Mouse (Mus musculus) CD4-positive, CD25-positive, alpha-beta regulatory T cell, adult 4 months (primary cell): ENCODE data around the gene Thyn1. TPM values are rescaled to one million over a fixed set of nuclear protein-coding genes. Genes with fewer than 3 reads are reported as not detected.

Experiments
- ATAC-seq: one replicate; pipeline ENCODE4 v1.8.0; 2017
- polyA plus RNA-seq, 2 experiments: library from polyadenylated mRNA; unstranded; fragments of 100-300 nt; shearing (Covaris generic); gene quantifications; one replicate each; pipeline ENCODE4 v1.2.1; 2017

Thyn1 gene
- 10 to 100 TPM; 72.1 to 72.7 TPM for polyA plus RNA-seq

DNA sequence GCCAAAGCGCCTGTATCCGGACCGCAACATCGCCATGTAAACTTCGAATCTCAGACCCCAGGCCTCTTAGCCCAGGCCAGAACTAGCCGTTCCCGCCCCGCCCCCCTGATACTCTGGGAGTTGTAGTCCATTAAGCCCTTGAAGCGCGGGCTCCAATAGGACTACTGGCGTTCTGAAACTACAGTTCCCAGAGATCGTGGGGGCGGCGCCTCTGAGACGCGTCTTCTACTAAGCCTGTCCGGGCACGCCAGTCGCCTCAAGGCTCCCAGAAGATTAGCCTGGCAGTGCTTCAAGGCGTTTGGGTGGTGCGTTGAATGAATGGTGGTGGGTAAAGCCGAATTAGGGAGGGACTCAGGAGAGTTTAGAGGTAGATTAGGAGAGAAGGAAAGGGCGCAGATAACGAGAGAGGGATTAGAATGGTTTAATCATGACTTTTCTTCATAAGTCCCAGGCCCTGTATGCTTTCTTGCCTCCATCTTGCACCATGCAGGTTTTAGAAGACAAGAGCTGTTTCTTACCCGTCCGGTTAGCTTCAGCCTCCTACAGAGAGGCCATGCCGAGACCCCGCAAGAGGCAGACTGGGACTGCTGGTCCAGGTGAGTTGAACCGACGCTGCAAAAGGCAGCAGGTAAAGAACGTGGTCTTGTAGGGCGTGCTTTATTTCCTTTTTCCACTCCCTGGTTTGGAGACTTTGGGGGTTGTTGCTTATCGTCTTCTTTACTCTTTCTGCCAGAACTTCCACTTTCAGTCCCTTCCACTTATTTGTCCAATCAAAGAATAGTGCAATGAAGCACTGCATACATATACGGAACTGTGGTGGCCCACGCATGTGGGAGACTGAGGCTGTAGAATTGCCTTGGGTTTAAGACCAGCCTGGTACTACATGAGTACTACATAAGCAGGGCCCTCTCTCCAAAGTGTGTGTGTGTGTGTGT is at the start of gene Thyn1, which contains the start of gene Acad8:
Gene Thyn1, plus strand, starts transcription at position 250 of the 935 bp plus-strand sequence.
Gene Acad8, minus strand, starts transcription at position 106 of the 935 bp plus-strand sequence.
- ATAC-seq = peak; percentile 99

DNA sequence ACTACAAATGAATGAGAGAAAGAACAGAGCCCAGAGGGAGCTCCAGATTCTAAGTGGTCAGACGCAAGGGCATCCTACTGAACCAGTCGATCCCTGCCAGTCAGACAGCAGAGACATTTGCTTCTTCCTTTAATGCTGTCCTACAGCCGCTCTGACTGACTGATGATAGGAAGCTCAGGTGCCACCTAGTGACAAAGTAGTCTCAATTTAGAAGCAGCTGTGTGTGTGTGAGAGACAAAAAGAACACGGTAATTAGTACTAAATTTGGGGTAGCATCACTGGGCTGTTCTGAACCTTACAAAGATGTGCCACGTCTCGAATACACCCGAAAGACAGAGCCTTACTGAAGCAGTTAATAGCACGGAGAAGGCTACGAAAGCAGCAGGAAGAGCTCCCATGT is 21.8 kb upstream of the Thyn1 start:
- ATAC-seq = no peak

DNA sequence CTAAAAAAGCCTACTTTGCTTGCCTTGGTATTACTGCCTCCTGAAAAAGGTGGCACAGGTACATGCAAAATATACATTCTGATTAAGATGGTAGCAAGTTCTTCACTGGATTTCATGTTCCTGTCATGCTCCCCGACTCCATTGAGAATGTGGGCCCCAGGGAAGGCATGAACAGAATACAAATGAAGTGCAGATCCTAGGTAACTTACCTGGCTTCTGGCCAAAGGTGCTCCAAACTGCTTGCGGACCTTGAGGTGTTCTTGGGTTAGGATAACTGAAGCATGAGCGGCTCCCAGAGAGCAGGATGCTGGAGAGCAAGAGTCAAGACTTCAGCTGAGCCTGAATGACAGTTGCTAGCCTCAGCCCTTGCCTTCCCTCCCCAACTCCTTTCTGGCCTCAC is 20.7 kb upstream of the Thyn1 start:
- no peak for ATAC-seq

DNA sequence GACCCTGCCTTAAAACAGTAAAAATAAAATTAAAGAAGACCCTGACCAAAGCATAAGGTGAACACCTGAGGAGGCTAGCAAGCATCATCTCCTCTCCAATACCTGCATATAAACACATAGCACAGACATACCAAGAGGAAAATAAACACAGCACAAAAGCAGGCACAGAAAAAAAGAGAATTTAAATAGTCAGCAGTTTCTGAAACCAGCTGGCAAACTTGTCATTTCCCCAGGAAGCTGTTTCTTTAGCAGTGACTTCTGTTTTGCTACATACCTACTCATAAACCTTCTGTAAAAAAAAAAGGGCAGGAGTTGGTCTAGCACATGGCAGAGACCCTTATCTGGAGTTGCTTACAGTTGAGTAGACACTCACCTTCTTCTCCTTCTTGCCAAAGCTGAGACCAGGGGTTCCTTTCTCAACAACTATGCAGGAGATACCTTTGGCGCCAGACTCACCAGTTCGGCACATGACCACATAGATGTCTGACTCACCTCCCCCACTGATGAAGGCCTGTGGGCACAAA is 14.4 kb upstream of the Thyn1 start:
- no peak for ATAC-seq

DNA sequence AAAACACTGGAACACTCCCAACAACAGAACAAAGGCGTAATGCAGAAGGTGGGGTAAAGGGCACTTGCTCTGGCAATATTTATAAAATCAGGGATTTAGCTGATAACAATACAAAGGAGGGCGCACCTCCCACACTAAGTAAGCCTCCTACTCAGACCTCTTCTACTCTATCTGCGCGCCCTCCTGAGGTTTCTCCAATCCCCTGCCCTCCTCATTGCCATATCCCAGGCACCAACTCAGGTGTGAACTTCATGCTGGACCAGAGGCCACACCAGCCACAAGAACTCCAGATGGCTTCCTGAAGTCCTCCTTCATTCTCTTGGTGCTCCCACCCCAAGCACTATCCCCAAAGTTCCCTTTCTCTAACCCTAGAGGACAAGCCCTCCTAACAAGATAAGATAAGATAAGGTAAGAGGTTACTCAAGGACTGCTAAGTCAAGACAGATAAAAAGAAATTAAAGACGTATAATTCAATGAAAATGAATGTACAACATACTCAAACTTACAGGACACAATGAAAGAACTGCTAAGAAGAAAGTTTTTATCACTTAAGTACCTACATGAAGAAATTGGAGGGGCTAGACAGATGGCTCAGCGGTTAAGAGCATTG is 13.7 kb upstream of the Thyn1 start:
- ATAC-seq = no peak

DNA sequence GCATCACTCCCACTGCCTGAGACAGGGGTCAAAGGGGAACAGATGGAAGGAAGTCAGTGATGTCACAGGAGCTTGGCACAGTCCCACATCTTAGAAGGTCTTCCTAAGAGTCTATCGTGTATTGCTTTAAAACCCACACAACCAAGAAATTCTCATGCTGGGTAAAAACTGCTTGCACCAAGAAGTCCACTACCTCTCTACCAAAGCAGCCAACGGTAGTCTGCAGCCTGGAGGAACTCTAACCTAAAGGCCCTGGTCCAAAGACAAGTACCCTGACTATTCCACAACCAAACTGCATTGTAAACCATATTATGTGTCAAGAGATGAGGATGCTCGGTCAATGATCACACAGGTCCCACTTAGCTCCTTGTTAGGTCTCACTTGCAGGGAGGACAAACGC is 9.3 kb upstream of the Thyn1 start:
- ATAC-seq = no peak

DNA sequence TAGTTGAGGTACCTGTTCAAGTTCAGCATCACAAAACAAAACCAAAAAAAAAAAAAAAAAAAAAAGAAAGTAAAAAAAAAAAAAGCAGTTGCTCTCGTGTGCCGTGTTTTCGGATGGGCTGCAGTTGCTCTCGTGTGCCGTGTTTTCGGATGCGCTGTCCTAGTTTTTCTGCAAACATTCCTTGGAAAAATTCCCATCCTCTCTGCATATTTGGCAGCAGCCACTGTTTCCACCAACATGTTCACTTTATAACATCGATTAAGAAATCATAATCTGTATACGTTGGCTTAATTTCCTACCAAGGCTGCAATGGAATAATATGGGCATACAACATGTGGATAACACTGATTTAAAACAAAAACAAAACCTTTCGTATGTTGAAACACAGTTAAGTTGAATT is 6.4 kb upstream of the Thyn1 start:
- ATAC-seq = no peak

DNA sequence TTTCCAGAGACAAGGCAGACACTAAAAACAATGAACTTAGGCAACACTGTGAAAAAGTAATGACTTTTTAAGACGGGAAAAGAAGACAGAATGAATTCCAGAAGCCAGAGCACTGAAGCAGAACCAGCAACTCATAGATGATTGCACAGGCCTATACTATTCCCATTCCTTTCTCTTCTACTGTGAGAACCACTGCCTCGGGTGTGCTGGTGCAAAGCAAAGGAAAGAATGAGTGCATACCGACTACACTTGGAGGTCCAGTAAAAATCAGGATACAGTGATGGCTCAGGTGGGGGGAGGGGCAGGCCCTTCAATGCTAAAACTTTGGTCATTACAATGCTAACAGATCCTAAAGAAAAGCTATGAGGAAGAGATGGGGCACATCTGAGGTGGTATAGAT is 5.6 kb upstream of the Thyn1 start:
- no peak for ATAC-seq

DNA sequence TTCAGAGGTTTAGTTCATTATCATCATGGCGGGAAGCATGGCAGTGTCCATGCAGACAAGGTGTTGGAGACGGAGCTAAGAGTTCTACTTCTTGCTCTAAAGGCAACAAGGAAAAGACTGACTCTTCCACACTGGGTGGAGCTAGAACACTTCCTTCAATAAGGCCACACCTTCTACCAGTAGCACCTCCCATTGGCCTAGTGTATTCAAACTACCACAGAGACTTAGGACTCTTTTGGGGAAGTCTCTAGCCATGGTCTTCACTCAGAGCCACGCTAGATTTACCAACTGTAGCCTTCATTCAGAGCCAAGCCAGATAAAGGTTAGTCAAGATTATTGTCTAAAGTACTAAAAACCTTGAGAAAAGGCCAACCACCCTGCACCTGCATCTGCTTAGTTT is 2.4 kb upstream of the Thyn1 start:
- no peak for ATAC-seq

DNA sequence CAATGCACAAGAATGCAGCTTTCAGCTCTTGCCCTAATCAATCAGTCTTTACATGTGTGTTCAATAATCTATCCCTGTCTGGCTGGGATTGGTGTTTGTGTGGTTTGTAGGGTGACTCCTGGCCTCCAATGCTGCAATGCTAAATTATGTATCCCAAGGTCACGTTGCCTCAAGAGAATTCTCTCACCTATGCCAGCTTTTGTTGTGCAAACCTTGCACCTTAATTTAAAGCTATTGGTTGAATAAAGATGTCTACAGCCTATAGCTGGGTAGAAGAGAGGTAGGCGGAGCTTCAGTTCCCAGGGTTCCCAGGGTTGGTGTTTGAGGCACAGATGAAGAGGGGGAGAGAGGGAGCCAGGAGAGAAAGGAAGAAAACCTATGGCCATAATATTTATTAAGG is 2.0 kb upstream of the Thyn1 start:
- ATAC-seq = no peak

DNA sequence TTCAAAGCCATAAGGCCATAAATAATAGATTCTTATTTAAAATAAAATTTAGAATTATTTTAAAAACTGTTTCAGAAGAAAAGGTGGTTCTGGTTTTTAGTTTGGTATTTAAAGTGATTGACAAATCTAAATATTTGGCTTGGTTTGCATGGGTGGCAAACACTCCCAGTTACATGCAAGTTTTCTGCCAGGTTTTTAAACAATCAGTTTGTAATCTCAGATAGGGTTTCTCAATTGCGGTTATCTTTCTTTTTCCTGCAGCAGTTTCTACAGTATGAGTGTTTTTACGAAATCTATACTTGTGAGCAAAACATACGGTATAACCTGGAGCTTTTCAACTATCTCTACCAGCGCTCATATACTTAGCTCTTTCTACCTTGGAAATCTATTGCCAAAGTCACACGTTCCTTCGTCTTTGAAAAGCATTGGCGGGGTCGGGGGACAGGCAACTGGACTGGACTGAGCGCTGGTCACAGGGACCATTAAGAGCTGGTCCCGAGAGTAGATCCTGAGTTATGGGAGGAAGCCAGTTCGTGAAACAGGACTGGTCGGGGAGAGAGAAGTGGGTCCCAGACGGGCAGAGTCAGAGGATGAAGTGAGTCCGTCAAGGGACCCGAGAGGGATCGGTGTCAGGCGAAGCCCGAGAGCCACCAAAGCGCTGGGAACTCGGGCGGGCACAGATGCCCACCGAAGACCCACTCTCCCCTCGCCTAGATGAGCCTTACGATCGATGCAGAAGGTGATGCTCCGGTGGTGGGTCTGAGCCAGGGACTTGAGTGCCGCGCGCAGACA is 645 bp upstream of the Thyn1 start:
- ATAC-seq = no peak

DNA sequence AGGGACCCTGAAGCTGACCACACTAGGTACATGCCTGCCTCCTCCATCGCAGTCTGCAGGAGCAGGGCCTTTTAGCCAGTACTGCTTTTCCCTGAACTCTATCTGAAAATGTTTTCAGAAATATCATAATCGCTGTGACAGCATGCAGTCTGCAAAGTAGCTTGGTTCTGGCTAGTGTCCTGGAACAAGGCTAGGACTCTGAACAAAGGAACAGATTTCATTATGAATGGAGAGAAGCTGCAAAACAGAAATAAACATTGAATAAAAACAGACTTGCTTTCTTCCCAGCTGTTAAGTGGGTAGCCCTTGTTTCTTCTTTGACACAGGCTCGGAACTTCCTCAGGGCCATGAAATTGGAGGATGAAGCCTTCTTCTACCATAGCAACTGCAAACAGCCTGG is 5.7 kb downstream of the Thyn1 start:
- no peak for ATAC-seq

DNA sequence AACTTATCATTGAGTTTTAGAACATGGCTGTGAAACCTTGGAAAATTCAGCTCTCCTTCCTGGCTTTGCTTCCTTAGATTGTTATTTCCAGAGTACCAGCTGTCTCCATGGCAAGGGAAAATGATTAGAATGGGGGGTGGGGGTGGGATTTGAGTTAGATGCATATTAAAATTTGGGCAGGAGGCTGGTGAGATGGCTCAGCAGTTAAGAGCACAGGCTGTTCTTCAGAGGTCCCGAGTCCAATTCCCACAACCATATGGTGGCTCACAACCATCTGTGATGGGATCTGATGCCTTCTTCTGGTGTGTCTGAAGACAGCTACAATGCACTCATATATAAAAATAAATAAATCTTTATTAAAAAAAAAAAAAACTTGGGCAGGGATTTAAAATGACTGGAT is 6.4 kb downstream of the Thyn1 start:
- ATAC-seq = no peak

DNA sequence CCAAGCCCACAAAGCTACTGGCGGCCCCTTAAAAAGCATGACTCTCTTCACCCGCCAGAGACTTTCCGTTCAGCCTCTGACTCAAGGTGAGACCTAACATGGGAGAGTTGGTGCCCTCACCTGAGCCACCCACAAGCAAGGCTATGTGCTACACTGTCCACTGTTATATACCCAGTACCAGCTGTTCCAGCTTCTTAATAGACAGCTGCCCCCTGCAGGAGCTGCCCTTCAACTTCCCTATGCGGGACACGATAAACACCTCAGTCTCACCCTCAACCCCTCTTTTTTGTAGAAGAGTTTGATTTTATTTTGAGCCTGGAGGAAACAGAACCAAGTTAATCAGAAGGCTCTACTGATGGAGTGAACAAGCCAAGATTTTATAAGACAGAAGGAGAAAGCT is 7.4 kb downstream of the Thyn1 start:
- ATAC-seq = no peak

DNA sequence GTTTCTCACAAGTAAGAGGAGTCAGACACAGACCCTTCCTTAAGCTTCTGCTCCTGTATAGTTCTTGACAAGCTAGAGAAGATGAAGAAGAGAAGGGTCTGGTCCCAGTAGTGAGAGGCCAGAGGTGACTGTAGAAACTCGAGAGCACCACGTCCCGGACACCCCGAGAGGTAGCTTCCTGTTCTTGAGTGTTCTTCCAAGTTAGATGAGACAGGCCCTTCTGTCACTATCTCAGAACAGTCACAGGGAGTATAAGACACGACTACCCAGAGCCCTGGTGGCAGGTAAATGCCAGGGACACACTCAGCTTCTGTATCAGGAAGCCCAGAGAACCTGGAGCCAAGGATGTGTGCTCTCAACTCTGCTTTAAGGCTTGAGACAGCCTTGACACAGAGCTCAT is 9.7 kb downstream of the Thyn1 start:
- ATAC-seq = no peak

DNA sequence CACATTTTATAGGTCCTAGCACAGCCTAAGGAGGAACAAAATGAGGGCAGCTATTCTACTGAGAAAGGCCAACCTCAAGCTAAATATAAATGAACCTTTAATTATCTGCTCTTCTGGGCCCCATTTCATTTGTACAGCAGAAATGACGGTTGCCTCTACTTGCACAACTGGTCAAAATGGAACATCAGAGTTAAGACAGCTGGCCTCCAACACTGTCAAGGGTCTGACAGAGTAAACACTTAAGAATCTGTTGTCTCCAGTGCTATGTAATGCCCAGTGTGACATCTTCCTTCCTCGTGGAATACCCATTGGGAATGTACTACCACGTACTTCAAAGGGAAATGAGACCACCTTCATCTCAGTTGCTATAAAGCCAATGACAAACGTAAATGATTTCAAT is 12.1 kb downstream of the Thyn1 start:
- no peak for ATAC-seq

DNA sequence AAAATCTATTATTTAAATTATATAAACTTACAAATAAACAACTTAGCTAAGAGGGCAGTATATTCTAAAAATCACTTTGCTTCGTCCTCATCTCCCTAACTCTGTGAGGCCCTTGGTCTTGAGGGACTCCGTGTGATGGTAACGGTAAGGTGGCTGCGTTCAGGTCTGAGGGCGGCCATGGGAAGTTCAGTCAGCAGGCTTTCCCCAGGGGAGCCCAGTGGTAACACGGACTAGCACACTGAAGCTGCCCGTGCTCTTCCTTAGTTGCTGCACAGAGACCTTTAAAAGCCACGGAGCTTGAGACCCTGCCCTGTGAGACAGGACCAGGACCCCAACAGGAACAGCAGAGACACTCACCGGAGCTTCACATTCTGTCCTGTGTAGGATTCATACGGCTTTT is 19.5 kb downstream of the Thyn1 start:
- no peak for ATAC-seq

DNA sequence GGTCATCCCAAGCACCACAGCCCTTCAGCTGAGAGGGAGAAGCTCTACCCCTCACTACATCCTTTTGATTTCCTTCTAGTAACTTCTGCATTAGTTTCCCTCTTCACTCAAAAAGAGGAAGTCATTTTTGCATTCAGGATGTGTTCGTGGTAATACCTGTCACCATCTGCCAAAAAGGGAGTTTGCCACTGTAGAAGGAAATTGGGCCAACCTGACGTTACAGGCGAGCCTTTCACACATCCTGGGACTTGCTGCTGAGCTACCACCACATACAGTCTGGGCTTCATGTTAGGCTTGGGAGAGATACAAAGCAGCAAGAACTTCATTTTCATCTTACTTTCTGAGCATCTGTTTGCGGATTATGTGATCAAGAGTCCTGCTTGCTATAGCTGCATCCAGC is 24.2 kb downstream of the Thyn1 start:
- peak; percentile 76 for ATAC-seq

DNA sequence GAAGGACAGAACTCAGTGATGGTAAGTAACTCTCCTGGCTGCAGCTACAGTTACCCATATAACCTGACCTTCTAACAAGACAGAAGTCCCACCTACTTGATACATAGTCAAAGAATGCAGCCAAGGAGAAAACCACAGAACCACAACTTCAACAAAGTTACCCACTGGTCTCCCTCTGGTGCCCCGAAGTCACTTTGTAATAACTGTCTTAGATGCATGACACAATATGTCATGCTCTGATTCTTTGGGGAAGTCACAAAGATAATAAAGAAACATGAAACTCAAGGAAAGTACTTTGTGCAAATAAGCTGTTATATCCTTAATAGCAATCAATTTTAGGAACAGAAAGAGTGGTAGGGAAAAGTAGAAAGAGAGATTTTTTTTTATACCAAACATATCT is 27.2 kb downstream of the Thyn1 start:
- ATAC-seq = no peak

DNA sequence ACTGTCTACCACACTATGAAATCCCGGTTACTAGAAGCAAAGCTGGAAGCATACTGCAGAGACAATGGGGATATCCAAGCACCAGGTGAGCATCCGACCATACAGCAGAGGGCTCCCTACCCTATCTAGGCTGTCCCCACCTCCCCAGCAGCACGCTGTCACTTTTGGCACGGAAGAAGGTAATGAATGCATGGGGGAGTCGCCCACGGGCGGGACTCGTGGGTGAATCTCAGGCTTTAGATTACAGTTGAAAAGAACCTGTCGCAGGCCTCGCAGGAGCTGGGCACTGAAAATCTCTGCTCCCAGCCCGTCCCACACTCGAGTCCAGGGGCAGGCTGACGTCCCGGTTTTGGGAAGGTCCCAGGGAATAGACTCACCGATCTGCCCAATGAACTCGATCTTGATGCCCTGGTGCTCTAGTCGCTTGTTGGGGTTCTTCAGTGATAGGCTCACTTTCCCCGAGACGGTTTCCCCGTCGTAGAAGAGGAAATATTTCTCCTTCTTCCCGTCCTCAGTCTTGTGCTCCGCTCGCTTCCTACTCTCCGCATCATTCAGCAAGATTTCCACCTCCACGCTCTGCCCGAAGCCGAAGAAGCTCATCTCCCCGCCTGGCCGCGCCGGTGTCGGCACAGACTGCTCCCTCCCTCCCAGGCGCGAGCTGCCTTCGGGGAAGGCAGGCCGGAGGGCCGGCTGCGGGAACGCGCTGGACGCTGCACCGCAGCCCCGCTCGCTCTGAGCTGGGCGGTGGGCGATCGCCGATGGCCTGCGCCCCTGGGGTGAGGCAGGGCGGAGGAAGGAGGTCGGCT is 29.7 kb downstream of the Thyn1 start:
- ATAC-seq = peak; percentile 58

DNA sequence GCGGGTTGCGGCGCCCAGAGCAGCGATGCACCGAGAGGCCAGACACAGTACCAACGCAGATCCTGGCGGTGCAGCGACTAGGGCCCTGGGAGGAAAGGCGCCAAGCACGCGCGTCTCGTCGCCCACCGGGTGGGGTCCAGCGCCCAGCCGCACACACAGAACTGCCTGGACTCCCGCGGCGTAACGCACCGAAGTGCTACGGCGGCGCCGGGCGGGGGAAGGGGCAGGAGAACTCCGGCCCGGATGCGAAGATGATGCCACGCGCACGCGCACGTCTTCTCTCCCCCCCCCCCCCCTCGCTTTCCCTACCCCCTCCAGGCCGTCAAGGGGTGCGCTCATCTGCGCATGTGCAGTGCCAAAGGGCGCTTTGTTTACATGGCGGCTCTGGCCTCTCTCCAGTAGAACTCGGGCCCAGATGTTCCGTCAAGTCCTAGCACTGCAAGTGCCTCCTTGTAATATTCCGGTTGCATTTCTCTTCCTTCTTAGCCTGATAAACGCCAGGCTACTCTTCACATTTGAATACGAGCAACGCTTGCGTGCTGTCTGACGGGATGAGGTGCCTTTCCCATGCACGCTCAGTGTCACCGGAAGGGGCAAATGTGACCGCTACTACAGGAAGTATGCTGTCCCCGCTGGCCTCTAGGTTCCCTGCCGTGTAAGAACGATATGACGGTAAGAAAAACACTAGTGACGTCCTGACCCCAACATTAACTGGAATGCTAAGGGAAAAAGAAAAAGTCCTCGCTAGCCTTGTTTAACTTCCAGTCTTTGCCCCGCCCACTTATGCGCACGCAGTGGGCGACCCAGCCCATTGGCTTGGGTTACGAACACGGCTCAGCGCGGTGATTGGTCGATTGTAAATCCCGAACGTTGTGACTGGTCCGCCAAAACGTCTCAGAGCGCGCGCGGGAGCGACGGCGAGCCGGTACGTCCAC is 30.6 kb downstream of the Thyn1 start, which contains the start of the genes Vps26b and Ncapd3:
Gene Vps26b, minus strand, starts transcription at position 238 of the 935 bp plus-strand sequence.
Gene Ncapd3, plus strand, starts transcription at position 348 of the 935 bp plus-strand sequence.
- peak; percentile 85 for ATAC-seq
